Mouse (Mus musculus) erythroblast, embryonic 14.5 days (primary cell): ENCODE data around the gene Dnajb12. TPM values are rescaled to one million over a fixed set of nuclear protein-coding genes. Genes with fewer than 3 reads are reported as not detected.

ENCODE experiments used
- H3K27me3 ChIP-seq: 2 replicates; pipeline ENCODE4 v1.6.1; 2012; ENCODE audit warnings: inconsistent platforms; ENCODE audit not compliant: control insufficient read depth
- H3K36me3 ChIP-seq: 2 replicates; pipeline ENCODE4 v1.6.1; 2012; ENCODE audit warnings: mild to moderate bottlenecking, inconsistent platforms; ENCODE audit not compliant: control insufficient read depth
- H3K4me1 ChIP-seq: 2 replicates; pipeline ENCODE4 v1.6.1; 2012; ENCODE audit warnings: inconsistent platforms; ENCODE audit not compliant: control insufficient read depth
- H3K4me3 ChIP-seq: replicated peaks from 2 replicates; pipeline ENCODE3; 2012; ENCODE audit warnings: moderate library complexity, mild to moderate bottlenecking, inconsistent platforms
- H3K9me3 ChIP-seq: 2 replicates; pipeline ENCODE4 v1.6.1; 2012; ENCODE audit warnings: low read length, inconsistent platforms, mixed read lengths; ENCODE audit not compliant: control insufficient read depth
- GATA1 ChIP-seq: IDR thresholded peaks from 2 replicates; pipeline ENCODE4 v1.6.1; 2012; ENCODE audit warnings: low read length, inconsistent platforms, mixed read lengths
- TAL1 ChIP-seq: IDR thresholded peaks from 3 replicates; pipeline ENCODE4 v1.6.1; 2012; ENCODE audit warnings: low read length, inconsistent platforms, mixed read lengths
- polyA plus RNA-seq: library from polyadenylated mRNA; stranded (reverse); fragments of >175 nt; gene quantifications from 2 replicates; pipeline ENCODE4 v1.2.3, GENCODE M21; 2012

The Dnajb12 gene
- polyA plus RNA-seq, 1 experiment = 7.9 TPM

- Histone ChIP-seq H3K4me1 (peaks cover 84% of the 10 kb centered on the region), H3K9me3 (0 out of 2 replicates have a peak, but pooled peaks cover 2% of the 10 kb centered on the region), H3K36me3 (peaks cover 62% of the 10 kb centered on the region), H3K27me3 (no peaks in the 10 kb centered on the region), H3K4me3 (peak overlapping the region; percentile 85)
- TF ChIP-seq GATA1 (no peak), TAL1 (no peak)
Observed at GRCm38 (mm10) chr10:59880029-59880386, 652 bp downstream of the Dnajb12 start.

GRCm38 (mm10) chr10:59880837-59881236 lies 1.5 kb downstream of the Dnajb12 start:
- H3K4me3 ChIP-seq = peak overlapping the region; percentile 85

GRCm38 (mm10) chr10:59884327-59885173 lies 5.2 kb downstream of the Dnajb12 start:
- no peak for TF ChIP-seq GATA1
- TF ChIP-seq TAL1 = no peak
- Histone ChIP-seq H3K4me3 (no peak overlapping the region), H3K36me3 (peaks cover 83% of the 10 kb centered on the region), H3K9me3 (no peaks in the 10 kb centered on the region), H3K4me1 (peaks cover 81% of the 10 kb centered on the region), H3K27me3 (no peaks in the 10 kb centered on the region)

More at GRCm38 (mm10) chr10:59880837-59881236, 1.5 kb downstream of the Dnajb12 start:
- no peak for TF ChIP-seq GATA1
- TF ChIP-seq TAL1 = no peak
- Histone ChIP-seq H3K27me3 (no peaks in the 10 kb centered on the region), H3K9me3 (no peaks in the 10 kb centered on the region), H3K36me3 (peaks cover 65% of the 10 kb centered on the region), H3K4me1 (peaks cover 84% of the 10 kb centered on the region)

GRCm38 (mm10) chr10:59885174-59886080 lies 6.1 kb downstream of the Dnajb12 start:
- H3K4me1 ChIP-seq = peaks cover 81% of the 10 kb centered on the region
- H3K36me3 ChIP-seq = peaks cover 92% of the 10 kb centered on the region

GRCm38 (mm10) chr10:59886081-59886466 lies 6.7 kb downstream of the Dnajb12 start:
- no peaks in the 10 kb centered on the region for H3K9me3 ChIP-seq
- H3K4me1 ChIP-seq = peaks cover 77% of the 10 kb centered on the region
- H3K4me3 ChIP-seq = no peak overlapping the region
- no peaks in the 10 kb centered on the region for H3K27me3 ChIP-seq
- peaks cover 94% of the 10 kb centered on the region for H3K36me3 ChIP-seq
- TF ChIP-seq GATA1 = no peak

More at GRCm38 (mm10) chr10:59885174-59886080, 6.1 kb downstream of the Dnajb12 start:
- Histone ChIP-seq H3K27me3 (no peaks in the 10 kb centered on the region), H3K9me3 (no peaks in the 10 kb centered on the region), H3K4me3 (no peak overlapping the region)
- TF ChIP-seq GATA1 (no peak), TAL1 (no peak)

GRCm38 (mm10) chr10:59887432-59887831 lies 8.1 kb downstream of the Dnajb12 start:
- Histone ChIP-seq H3K36me3 (peaks cover 95% of the 10 kb centered on the region), H3K27me3 (no peaks in the 10 kb centered on the region), H3K4me3 (no peak overlapping the region), H3K9me3 (no peaks in the 10 kb centered on the region), H3K4me1 (peaks cover 64% of the 10 kb centered on the region)
- no peak for TF ChIP-seq TAL1
- no peak for TF ChIP-seq GATA1

- Histone ChIP-seq H3K4me1 (peaks cover 50% of the 10 kb centered on the region), H3K27me3 (no peaks in the 10 kb centered on the region), H3K9me3 (no peaks in the 10 kb centered on the region), H3K4me3 (no peak overlapping the region), H3K36me3 (peaks cover 95% of the 10 kb centered on the region)
- no peak for TF ChIP-seq TAL1
- no peak for TF ChIP-seq GATA1
Observed at GRCm38 (mm10) chr10:59889339-59889738, 10.0 kb downstream of the Dnajb12 start.

- H3K27me3 ChIP-seq = no peaks in the 10 kb centered on the region
- H3K36me3 ChIP-seq = peaks cover 95% of the 10 kb centered on the region
- peaks cover 50% of the 10 kb centered on the region for H3K4me1 ChIP-seq
- H3K9me3 ChIP-seq = no peaks in the 10 kb centered on the region
- TF ChIP-seq TAL1 (no peak), GATA1 (no peak)
- no peak overlapping the region for H3K4me3 ChIP-seq
Observed at GRCm38 (mm10) chr10:59889953-59890751, 10.8 kb downstream of the Dnajb12 start.
